In the genomic region with DNA sequence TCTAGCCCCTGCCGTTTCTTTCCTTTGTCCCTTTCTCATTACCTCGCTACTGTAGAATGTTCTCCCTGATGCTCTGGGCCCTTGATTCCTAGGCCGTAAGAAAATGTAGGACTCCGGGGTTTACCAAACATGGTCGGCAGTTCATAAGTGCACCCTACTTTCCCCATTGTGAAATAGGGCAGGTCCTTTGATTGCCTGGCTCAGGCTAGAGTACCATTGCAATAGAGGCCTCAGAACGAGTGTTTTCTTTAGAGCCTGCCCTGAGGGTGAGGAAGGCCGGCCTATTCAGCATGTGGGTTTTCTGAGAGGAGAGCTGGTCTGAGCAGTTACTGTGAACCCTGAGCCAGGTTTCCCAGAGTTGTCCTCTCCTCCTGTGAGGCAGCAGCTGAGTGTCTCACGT, we compare ENCODE assay signal across 22 mouse cellular contexts. TPM values are rescaled to one million over a fixed set of nuclear protein-coding genes. Genes with fewer than 3 reads are reported as not detected.
DNase-seq lines count a peak whose midpoint lies in the region; ATAC-seq and TF ChIP-seq lines count a peak whose summit lies in the region.
"Had no signal": no experiment of that assay in that cellular context is flagged by ENCODE, and none has a peak within 500 bp of the region (broad histone marks: within the 10 kb centered on the region; RNA-seq: fewer than 3 reads in every experiment).

No protein-coding gene starts in this region.

- no peaks in the 10 kb centered on the region for H3K79me2 ChIP-seq in MEL (ENCODE audit: control insufficient read depth, insufficient read depth, low read length, poor library complexity)

- H3K36me3 ChIP-seq in forebrain, embryonic 12.5 days (replicated peaks): peaks cover 72% of the 10 kb centered on the region
- peaks cover 71% of the 10 kb centered on the region for H3K36me3 ChIP-seq in forebrain, embryonic 10.5 days (replicated peaks)
- H3K36me3 ChIP-seq in liver, embryonic 11.5 days (ENCODE audit: control insufficient read depth, insufficient read depth, low read length): peaks cover 36% of the 10 kb centered on the region
- H3K36me3 ChIP-seq in liver, postnatal 0 days (replicated peaks; ENCODE audit: insufficient read depth, low read length): peaks cover 57% of the 10 kb centered on the region
- peaks cover 31 to 39% of the 10 kb centered on the region in 2 experiments for H3K36me3 ChIP-seq in MEL (ENCODE audit: control insufficient read depth in 1 of 2, insufficient read depth in 2 of 2, low read length in 2 of 2)
- H3K36me3 ChIP-seq in liver, embryonic 12.5 days: peaks cover 69% of the 10 kb centered on the region
- peaks cover 74% of the 10 kb centered on the region for H3K36me3 ChIP-seq in hindbrain, embryonic 13.5 days

- H3K9ac ChIP-seq in forebrain, embryonic 12.5 days: no peak overlapping the region
- 0 out of 2 replicates have a peak overlapping the region, but pooled peaks have one; percentile 31 for H3K9ac ChIP-seq in liver, embryonic 11.5 days (ENCODE audit: low read depth, low read length)
- no peak overlapping the region for H3K9ac ChIP-seq in liver, postnatal 0 days (replicated peaks)
- no peak overlapping the region for H3K9ac ChIP-seq in MEL (ENCODE audit: control insufficient read depth, low read depth, low read length, poor library complexity, severe bottlenecking)
- H3K9ac ChIP-seq in liver, embryonic 12.5 days: no peak overlapping the region
- no peak overlapping the region for H3K9ac ChIP-seq in hindbrain, embryonic 13.5 days
- H3K9ac ChIP-seq: embryonic facial prominence, embryonic 13.5 days; forebrain, embryonic 15.5 days; heart, embryonic 13.5 days had no signal

- no peak overlapping the region for H3K4me2 ChIP-seq in forebrain, embryonic 12.5 days
- H3K4me2 ChIP-seq in liver, embryonic 11.5 days: no peak overlapping the region
- no peak overlapping the region for H3K4me2 ChIP-seq in liver, postnatal 0 days (ENCODE audit: low read depth, low read length)
- H3K4me2 ChIP-seq in liver, embryonic 12.5 days: no peak overlapping the region
- H3K4me2 ChIP-seq in hindbrain, embryonic 13.5 days: no peak overlapping the region
- H3K4me2 ChIP-seq: embryonic facial prominence, embryonic 13.5 days; forebrain, embryonic 15.5 days; heart, embryonic 13.5 days had no signal

- H3K4me1 ChIP-seq in forebrain, embryonic 12.5 days: no peaks in the 10 kb centered on the region
- H3K4me1 ChIP-seq in forebrain, embryonic 10.5 days: no peaks in the 10 kb centered on the region
- peaks cover 33% of the 10 kb centered on the region for H3K4me1 ChIP-seq in liver, embryonic 11.5 days (replicated peaks; ENCODE audit: control insufficient read depth, insufficient read depth, low read length)
- peaks cover 20% of the 10 kb centered on the region for H3K4me1 ChIP-seq in liver, postnatal 0 days (ENCODE audit: insufficient read depth)
- peaks cover 30 to 34% of the 10 kb centered on the region in 2 experiments for H3K4me1 ChIP-seq in MEL (ENCODE audit: control insufficient read depth in 1 of 2, insufficient read depth in 2 of 2, low read length in 2 of 2)
- H3K4me1 ChIP-seq in liver, embryonic 12.5 days: peaks cover 55% of the 10 kb centered on the region
- H3K4me1 ChIP-seq in hindbrain, embryonic 13.5 days (replicated peaks): no peaks in the 10 kb centered on the region
- H3K4me1 ChIP-seq: embryonic facial prominence, embryonic 13.5 days; forebrain, embryonic 15.5 days; heart, embryonic 13.5 days had no signal

- TF ChIP-seq RAD21 in MEL (IDR thresholded peaks at IDR 0.05; ENCODE audit: low read depth, low read length): no peak

- ATAC-seq in forebrain, embryonic 12.5 days (ENCODE audit: low FRiP score): no peak
- ATAC-seq in liver, embryonic 11.5 days (replicated peaks; ENCODE audit: low FRiP score): no peak
- ATAC-seq in liver, postnatal 0 days: no peak
- no peak for ATAC-seq in liver, embryonic 12.5 days
- ATAC-seq in hindbrain, embryonic 13.5 days (ENCODE audit: low FRiP score): no peak
- ATAC-seq: activated CD4-positive, CD25-positive, alpha-beta regulatory T cell, adult 4 months; forebrain, embryonic 15.5 days; hindbrain, postnatal 0 days had no signal

- H3K9me3 ChIP-seq in forebrain, embryonic 12.5 days: no peaks in the 10 kb centered on the region
- H3K9me3 ChIP-seq in forebrain, embryonic 10.5 days: no peaks in the 10 kb centered on the region
- no peaks in the 10 kb centered on the region for H3K9me3 ChIP-seq in liver, embryonic 11.5 days (ENCODE audit: control insufficient read depth, low read length)
- H3K9me3 ChIP-seq in liver, postnatal 0 days (ENCODE audit: low read length): no peaks in the 10 kb centered on the region
- H3K9me3 ChIP-seq in MEL (replicated peaks; ENCODE audit: insufficient read depth, low read length): no peaks in the 10 kb centered on the region
- no peaks in the 10 kb centered on the region for H3K9me3 ChIP-seq in liver, embryonic 12.5 days (replicated peaks)
- H3K9me3 ChIP-seq in hindbrain, embryonic 13.5 days: no peaks in the 10 kb centered on the region
- H3K9me3 ChIP-seq: embryonic facial prominence, embryonic 13.5 days; forebrain, embryonic 15.5 days; heart, embryonic 13.5 days had no signal

- 85% methylated on average over 8 of the region's 8 CpGs for WGBS in forebrain, embryonic 12.5 days
- 81% methylated on average over 8 of the region's 8 CpGs for WGBS in forebrain, embryonic 10.5 days
- whole genome bisulfite sequencing in liver, embryonic 11.5 days: 86% methylated on average over 8 of the region's 8 CpGs
- 79% methylated on average over 8 of the region's 8 CpGs for WGBS in liver, postnatal 0 days (ENCODE audit: insufficient replicate concordance)
- whole genome bisulfite sequencing in liver, embryonic 12.5 days (ENCODE audit: insufficient replicate concordance): 74% methylated on average over 8 of the region's 8 CpGs
- 86% methylated on average over 8 of the region's 8 CpGs for WGBS in hindbrain, embryonic 13.5 days

- 0 out of 2 replicates have a peak overlapping the region, but pooled peaks have one; percentile 13 for H3K27ac ChIP-seq in forebrain, embryonic 12.5 days
- H3K27ac ChIP-seq in forebrain, embryonic 10.5 days: no peak overlapping the region
- H3K27ac ChIP-seq in liver, embryonic 11.5 days (ENCODE audit: low read depth, low read length): no peak overlapping the region; the same call in 1 of the 2 replicates
- H3K27ac ChIP-seq in liver, postnatal 0 days (ENCODE audit: low read depth): no peak overlapping the region
- H3K27ac ChIP-seq in MEL (ENCODE audit: control insufficient read depth, low read depth, low read length): peak overlapping the region; percentile 79
- H3K27ac ChIP-seq in liver, embryonic 12.5 days: peak overlapping the region; percentile 85; the same call in 1 of the 2 replicates
- no peak overlapping the region for H3K27ac ChIP-seq in hindbrain, embryonic 13.5 days
- H3K27ac ChIP-seq: embryonic facial prominence, embryonic 13.5 days; forebrain, embryonic 15.5 days; heart, embryonic 13.5 days; hindbrain, postnatal 0 days had no signal

- no peak for TF ChIP-seq POLR2A in MEL (IDR thresholded peaks at IDR 0.05; ENCODE audit: control insufficient read depth in 1 of 2, insufficient read depth in 1 of 2, low read depth in 1 of 2, low read length in 2 of 2, poor library complexity in 1 of 2)

- no peak for DNase-seq in forebrain, embryonic 10.5 days (ENCODE audit: extremely low spot score, low spot score)
- DNase-seq in liver, embryonic 11.5 days (ENCODE audit: low spot score): no peak
- no peak for DNase-seq in liver, postnatal 0 days
- no peak for DNase-seq in MEL (ENCODE audit: low read depth, low spot score)
- DNase-seq in right cerebral cortex, adult 2 months (ENCODE audit: low spot score in 2 of 2): no peak
- DNase-seq: adrenal gland, postnatal 14 days; cerebellum, adult 11-12 months; cerebellum, adult 9-10 months; cerebellum, postnatal 25 days; gastrocnemius, postnatal 36 days; heart, adult 11 months; heart, postnatal 36 days had no signal

- no peak for TF ChIP-seq CTCF in liver, postnatal 0 days (IDR thresholded peaks at IDR 0.05; ENCODE audit: low read depth)
- TF ChIP-seq CTCF in MEL (IDR thresholded peaks at IDR 0.05 in 2 of 3, conservative IDR thresholded peaks at IDR 0.05 in 1 of 3; ENCODE audit: control insufficient read depth in 1 of 3, insufficient read depth in 1 of 3, low read depth in 2 of 3, low read length in 3 of 3, poor library complexity in 1 of 3, severe bottlenecking in 1 of 3): no peak

- no peaks in the 10 kb centered on the region for H3K27me3 ChIP-seq in forebrain, embryonic 12.5 days
- H3K27me3 ChIP-seq in forebrain, embryonic 10.5 days (ENCODE audit: poor library complexity, severe bottlenecking): no peaks in the 10 kb centered on the region
- no peaks in the 10 kb centered on the region for H3K27me3 ChIP-seq in liver, embryonic 11.5 days (replicated peaks; ENCODE audit: control insufficient read depth, insufficient read depth, low read length)
- H3K27me3 ChIP-seq in liver, postnatal 0 days (ENCODE audit: insufficient read depth, low read length): no peaks in the 10 kb centered on the region
- H3K27me3 ChIP-seq in MEL (ENCODE audit: control insufficient read depth in 1 of 2, insufficient read depth in 2 of 2, low read length in 2 of 2): no peaks in the 10 kb centered on the region
- no peaks in the 10 kb centered on the region for H3K27me3 ChIP-seq in liver, embryonic 12.5 days (replicated peaks)
- no peaks in the 10 kb centered on the region for H3K27me3 ChIP-seq in hindbrain, embryonic 13.5 days
- H3K27me3 ChIP-seq: embryonic facial prominence, embryonic 13.5 days; forebrain, embryonic 15.5 days; heart, embryonic 13.5 days had no signal

- H3K4me3 ChIP-seq in forebrain, embryonic 12.5 days (replicated peaks): no peak overlapping the region
- H3K4me3 ChIP-seq in forebrain, embryonic 10.5 days: no peak overlapping the region
- no peak overlapping the region for H3K4me3 ChIP-seq in liver, embryonic 11.5 days (ENCODE audit: low read depth, low read length)
- no peak overlapping the region for H3K4me3 ChIP-seq in liver, postnatal 0 days (ENCODE audit: low read depth, low read length)
- no peak overlapping the region for H3K4me3 ChIP-seq in MEL (ENCODE audit: control insufficient read depth in 1 of 2, insufficient read depth in 1 of 2, low read depth in 2 of 2, low read length in 2 of 2)
- no peak overlapping the region for H3K4me3 ChIP-seq in liver, embryonic 12.5 days
- no peak overlapping the region for H3K4me3 ChIP-seq in hindbrain, embryonic 13.5 days
- H3K4me3 ChIP-seq: embryonic facial prominence, embryonic 13.5 days; forebrain, embryonic 15.5 days; heart, embryonic 13.5 days had no signal

- TF ChIP-seq EP300 in liver, postnatal 0 days (IDR thresholded peaks at IDR 0.05; ENCODE audit: low read depth): no peak
- no peak for TF ChIP-seq EP300 in MEL (IDR thresholded peaks at IDR 0.05; ENCODE audit: low read depth in 1 of 2, low read length in 2 of 2)

RNA-seq across cellular contexts. Expression of a gene that starts 7.8 kb away (rescaled TPM):
- polyA plus RNA-seq in forebrain, embryonic 12.5 days (2016; fragmentation: Nextera tagmentation; extraction: Ambion mirVana): 9.6 and 9.8 TPM in 2 replicates
- 15.1 and 15.4 TPM in 2 replicates for polyA plus RNA-seq in forebrain, embryonic 10.5 days (2016; fragmentation: Nextera tagmentation; extraction: Ambion mirVana)
- polyA plus RNA-seq in liver, embryonic 11.5 days (2014; fragmentation: Nextera tagmentation; extraction: Ambion mirVana): 12.8 and 13.8 TPM in 2 replicates
- polyA plus RNA-seq in liver, postnatal 0 days (2015; fragmentation: Nextera tagmentation; extraction: Ambion mirVana): 5.5 and 5.6 TPM in 2 replicates
- 33.3 and 35.0 TPM in 2 replicates for total RNA-seq in MEL (2012; rRNA removed)
- polyA plus RNA-seq in MEL (2012; ENCODE audit: insufficient read depth in 1 of 2, insufficient read length in 2 of 2, low read depth in 1 of 2, low replicate concordance in 2 of 2, missing spikeins in 1 of 2): 10 to 100 TPM in 1 of 2 experiments, not detected in 1; 33.1 TPM
- polyA plus RNA-seq in liver, embryonic 12.5 days (2016; fragmentation: Nextera tagmentation; extraction: Ambion mirVana): 9.6 and 10.6 TPM in 2 replicates
- polyA plus RNA-seq in hindbrain, embryonic 13.5 days (2015; fragmentation: Nextera tagmentation; extraction: Ambion mirVana): 8.1 and 8.4 TPM in 2 replicates

RNA-seq across cellular contexts. Expression of a gene that starts 21.3 kb away (rescaled TPM):
- 118 and 129 TPM in 2 replicates for polyA plus RNA-seq in forebrain, embryonic 12.5 days (2016; fragmentation: Nextera tagmentation; extraction: Ambion mirVana)
- 84.0 and 87.1 TPM in 2 replicates for polyA plus RNA-seq in forebrain, embryonic 10.5 days (2016; fragmentation: Nextera tagmentation; extraction: Ambion mirVana)
- 53.9 and 61.2 TPM in 2 replicates for polyA plus RNA-seq in liver, embryonic 11.5 days (2014; fragmentation: Nextera tagmentation; extraction: Ambion mirVana)
- polyA plus RNA-seq in liver, postnatal 0 days (2015; fragmentation: Nextera tagmentation; extraction: Ambion mirVana): 18.6 and 20.6 TPM in 2 replicates
- total RNA-seq in MEL (2012; rRNA removed): 77.4 and 86.9 TPM in 2 replicates
- polyA plus RNA-seq in MEL (2012; ENCODE audit: insufficient read depth in 1 of 2, insufficient read length in 2 of 2, low read depth in 1 of 2, low replicate concordance in 2 of 2, missing spikeins in 1 of 2): 10 to 100 TPM; 65.5 to 88.2 TPM
- 41.5 and 43.0 TPM in 2 replicates for polyA plus RNA-seq in liver, embryonic 12.5 days (2016; fragmentation: Nextera tagmentation; extraction: Ambion mirVana)
- polyA plus RNA-seq in hindbrain, embryonic 13.5 days (2015; fragmentation: Nextera tagmentation; extraction: Ambion mirVana): 117 and 123 TPM in 2 replicates

RNA-seq across cellular contexts. Expression of a gene that starts 26.4 kb away (rescaled TPM):
- 21.6 and 22.6 TPM in 2 replicates for polyA plus RNA-seq in forebrain, embryonic 12.5 days (2016; fragmentation: Nextera tagmentation; extraction: Ambion mirVana)
- 16.1 and 18.2 TPM in 2 replicates for polyA plus RNA-seq in forebrain, embryonic 10.5 days (2016; fragmentation: Nextera tagmentation; extraction: Ambion mirVana)
- polyA plus RNA-seq in liver, embryonic 11.5 days (2014; fragmentation: Nextera tagmentation; extraction: Ambion mirVana): 12.8 and 17.4 TPM in 2 replicates
- polyA plus RNA-seq in liver, postnatal 0 days (2015; fragmentation: Nextera tagmentation; extraction: Ambion mirVana): 4.6 and 4.7 TPM in 2 replicates
- total RNA-seq in MEL (2012; rRNA removed): 10.5 and 14.6 TPM in 2 replicates
- 10 to 100 TPM in 1 of 2 experiments, not detected in 1; 14.3 TPM for polyA plus RNA-seq in MEL (2012; ENCODE audit: insufficient read depth in 1 of 2, insufficient read length in 2 of 2, low read depth in 1 of 2, low replicate concordance in 2 of 2, missing spikeins in 1 of 2)
- 9.7 and 11.2 TPM in 2 replicates for polyA plus RNA-seq in liver, embryonic 12.5 days (2016; fragmentation: Nextera tagmentation; extraction: Ambion mirVana)
- 15.1 and 15.7 TPM in 2 replicates for polyA plus RNA-seq in hindbrain, embryonic 13.5 days (2015; fragmentation: Nextera tagmentation; extraction: Ambion mirVana)

RNA-seq across cellular contexts. Expression of a gene that starts 50.1 kb away (rescaled TPM):
- 0.36 and 0.64 TPM in 2 replicates for polyA plus RNA-seq in forebrain, embryonic 12.5 days (2016; fragmentation: Nextera tagmentation; extraction: Ambion mirVana)
- 0.39 and 0.58 TPM in 2 replicates for polyA plus RNA-seq in forebrain, embryonic 10.5 days (2016; fragmentation: Nextera tagmentation; extraction: Ambion mirVana)
- 0.12 and 0.26 TPM in 2 replicates for polyA plus RNA-seq in liver, embryonic 11.5 days (2014; fragmentation: Nextera tagmentation; extraction: Ambion mirVana)
- polyA plus RNA-seq in liver, postnatal 0 days (2015; fragmentation: Nextera tagmentation; extraction: Ambion mirVana): 0.02 TPM in 1 of 2 replicates, not detected in the other
- 0.04 TPM in 1 of 2 replicates, not detected in the other for total RNA-seq in MEL (2012; rRNA removed)
- polyA plus RNA-seq in MEL (2012; ENCODE audit: insufficient read depth in 1 of 2, insufficient read length in 2 of 2, low read depth in 1 of 2, low replicate concordance in 2 of 2, missing spikeins in 1 of 2): under 1 TPM in 1 of 2 experiments, not detected in 1; 0.07 TPM
- 0.06 and 0.08 TPM in 2 replicates for polyA plus RNA-seq in liver, embryonic 12.5 days (2016; fragmentation: Nextera tagmentation; extraction: Ambion mirVana)
- polyA plus RNA-seq in hindbrain, embryonic 13.5 days (2015; fragmentation: Nextera tagmentation; extraction: Ambion mirVana): 1.7 and 2.3 TPM in 2 replicates
- total RNA-seq: gastrocnemius, adult 8-10 months; gastrocnemius, postnatal 36 days had no signal
- polyA plus RNA-seq: activated CD4-positive, CD25-positive, alpha-beta regulatory T cell, adult 4 months; C2C12 had no signal

Comparison
In these comparisons a context has a peak if more than half of its experiments do, and no peak if none do; other contexts are left out.
1. H3K27ac ChIP-seq: peak in forebrain, embryonic 12.5 days (single experiment), MEL (single experiment) and liver, embryonic 12.5 days (single experiment); none in forebrain, embryonic 10.5 days (single experiment), liver, embryonic 11.5 days (single experiment), liver, postnatal 0 days (single experiment) and hindbrain, embryonic 13.5 days (single experiment).